Mouse (Mus musculus) embryonic facial prominence, embryonic 15.5 days (tissue): ENCODE measurements around the gene Fra10ac1. TPM values are rescaled to one million over a fixed set of nuclear protein-coding genes. Genes with fewer than 3 reads are reported as not detected.

Source experiments
- ATAC-seq: fragments of 200-750 bp; cut with Nextera tagmentation; 2 replicates; pipeline ENCODE4 v1.8.0; 2017; ENCODE audit warnings: low read depth, moderate TSS enrichment; ENCODE audit not compliant: insufficient number of reproducible peaks, low FRiP score, low TSS enrichment
- H3K27ac ChIP-seq: fragments of 300-500 bp; sonication (generic); replicated peaks from 2 replicates; pipeline ENCODE4 v1.5.1; 2015; ENCODE audit warnings: mild to moderate bottlenecking, inconsistent platforms
- H3K27me3 ChIP-seq: fragments of 300-500 bp; sonication (generic); 2 replicates; pipeline ENCODE4 v1.6.1; 2015; ENCODE audit warnings: inconsistent platforms
- H3K36me3 ChIP-seq: fragments of 300-500 bp; sonication (generic); 2 replicates; pipeline ENCODE4 v1.6.1; 2015; ENCODE audit warnings: mild to moderate bottlenecking, inconsistent platforms
- H3K4me1 ChIP-seq: fragments of 300-500 bp; sonication (generic); 2 replicates; pipeline ENCODE4 v1.6.1; 2015; ENCODE audit warnings: inconsistent platforms
- H3K4me2 ChIP-seq: fragments of 300-500 bp; sonication (generic); replicated peaks from 2 replicates; pipeline ENCODE4 v1.6.1; 2015; ENCODE audit warnings: mild to moderate bottlenecking, inconsistent platforms
- H3K4me3 ChIP-seq: fragments of 300-500 bp; sonication (generic); replicated peaks from 2 replicates; pipeline ENCODE4 v1.5.1; 2015; ENCODE audit warnings: mild to moderate bottlenecking, inconsistent platforms
- H3K9ac ChIP-seq: fragments of 300-500 bp; sonication (generic); 2 replicates; pipeline ENCODE4 v1.6.1; 2015; ENCODE audit warnings: inconsistent platforms
- H3K9me3 ChIP-seq: fragments of 300-500 bp; sonication (generic); replicated peaks from 2 replicates; pipeline ENCODE4 v1.6.1; 2016; ENCODE audit warnings: inconsistent platforms
- WGBS: fragments of 180-500 bp; shearing (Covaris S2); methylation state at CpG from one replicate; pipeline ENCODE4 v1.1.7; 2015; 5-methylcytosine and 5-hydroxymethylcytosine counted together
- polyA plus RNA-seq: library from polyadenylated mRNA; unstranded; fragments of >200 nt; fragmentation: Nextera tagmentation; extraction: Ambion mirVana; gene quantifications from 2 replicates; pipeline ENCODE4 v1.2.1, GENCODE M21; 2015

Fra10ac1 gene
- polyA plus RNA-seq, 1 experiment from 2014 or later = 35.4 TPM

- Histone ChIP-seq H3K4me1 (no peaks in the 10 kb centered on the region), H3K4me3 (no peak overlapping the region), H3K27ac (no peak overlapping the region), H3K9me3 (no peaks in the 10 kb centered on the region), H3K9ac (no peak overlapping the region), H3K27me3 (no peaks in the 10 kb centered on the region), H3K4me2 (no peak overlapping the region), H3K36me3 (no peaks in the 10 kb centered on the region)
- WGBS = 52% methylated on average over 6 of the region's 6 CpGs
- no peak for ATAC-seq
Observed at GRCm38 (mm10) chr19:38253796-38254195, 29.8 kb upstream of the Fra10ac1 start.

GRCm38 (mm10) chr19:38249627-38250026 lies 25.7 kb upstream of the Fra10ac1 start:
- Histone ChIP-seq H3K9ac (no peak overlapping the region), H3K36me3 (no peaks in the 10 kb centered on the region), H3K27ac (no peak overlapping the region), H3K4me1 (0 out of 2 replicates have a peak, but pooled peaks cover 3% of the 10 kb centered on the region), H3K9me3 (no peaks in the 10 kb centered on the region), H3K4me2 (no peak overlapping the region), H3K27me3 (no peaks in the 10 kb centered on the region), H3K4me3 (no peak overlapping the region)
- 82% methylated on average over 8 of the region's 8 CpGs for WGBS
- no peak for ATAC-seq

- ATAC-seq = no peak
- H3K4me2 ChIP-seq = no peak overlapping the region
- no peak overlapping the region for H3K9ac ChIP-seq
- H3K27me3 ChIP-seq = no peaks in the 10 kb centered on the region
- 0 out of 2 replicates have a peak, but pooled peaks cover 3% of the 10 kb centered on the region for H3K4me1 ChIP-seq
- H3K9me3 ChIP-seq = no peaks in the 10 kb centered on the region
- no peak overlapping the region for H3K4me3 ChIP-seq
- H3K27ac ChIP-seq = no peak overlapping the region
- 64% methylated on average over 7 of the region's 7 CpGs for WGBS
- H3K36me3 ChIP-seq = no peaks in the 10 kb centered on the region
Observed at GRCm38 (mm10) chr19:38246177-38246622, 22.2 kb upstream of the Fra10ac1 start.

GRCm38 (mm10) chr19:38245361-38246176 lies 21.6 kb upstream of the Fra10ac1 start:
- Histone ChIP-seq H3K36me3 (no peaks in the 10 kb centered on the region), H3K4me1 (0 out of 2 replicates have a peak, but pooled peaks cover 3% of the 10 kb centered on the region), H3K27me3 (no peaks in the 10 kb centered on the region), H3K4me3 (no peak overlapping the region), H3K4me2 (peak overlapping the region; percentile 17; the same call in 1 of the 2 replicates), H3K27ac (no peak overlapping the region), H3K9me3 (no peaks in the 10 kb centered on the region), H3K9ac (no peak overlapping the region)
- ATAC-seq = no peak
- 42% methylated on average over 10 of the region's 10 CpGs for WGBS

- Histone ChIP-seq H3K27me3 (no peaks in the 10 kb centered on the region), H3K36me3 (no peaks in the 10 kb centered on the region), H3K4me1 (0 out of 2 replicates have a peak, but pooled peaks cover 3% of the 10 kb centered on the region), H3K4me3 (no peak overlapping the region), H3K27ac (peak overlapping the region; percentile 48; the same call in 1 of the 2 replicates), H3K9me3 (no peaks in the 10 kb centered on the region), H3K4me2 (0 out of 2 replicates have a peak overlapping the region, but pooled peaks have one; percentile 17), H3K9ac (no peak overlapping the region)
- no peak for ATAC-seq
- 64% methylated on average over 8 of the region's 8 CpGs for whole genome bisulfite sequencing
Observed at GRCm38 (mm10) chr19:38244748-38245147, 20.8 kb upstream of the Fra10ac1 start.

GRCm38 (mm10) chr19:38242314-38242852 lies 18.4 kb upstream of the Fra10ac1 start:
- 81% methylated on average over 8 of the region's 8 CpGs for WGBS
- H3K4me3 ChIP-seq = no peak overlapping the region
- H3K9me3 ChIP-seq = no peaks in the 10 kb centered on the region
- H3K27me3 ChIP-seq = no peaks in the 10 kb centered on the region
- no peak overlapping the region for H3K4me2 ChIP-seq
- H3K9ac ChIP-seq = no peak overlapping the region
- no peaks in the 10 kb centered on the region for H3K36me3 ChIP-seq
- no peak overlapping the region for H3K27ac ChIP-seq
- ATAC-seq = no peak
- 0 out of 2 replicates have a peak, but pooled peaks cover 3% of the 10 kb centered on the region for H3K4me1 ChIP-seq

GRCm38 (mm10) chr19:38238213-38238951 lies 14.4 kb upstream of the Fra10ac1 start:
- no peak overlapping the region for H3K27ac ChIP-seq
- WGBS = 62% methylated on average over 12 of the region's 12 CpGs
- H3K4me2 ChIP-seq = no peak overlapping the region
- ATAC-seq = peak; percentile 58; the same call in 1 of the 2 replicates
- no peak overlapping the region for H3K4me3 ChIP-seq
- no peaks in the 10 kb centered on the region for H3K4me1 ChIP-seq
- no peaks in the 10 kb centered on the region for H3K9me3 ChIP-seq
- H3K9ac ChIP-seq = no peak overlapping the region
- H3K36me3 ChIP-seq = no peaks in the 10 kb centered on the region
- H3K27me3 ChIP-seq = no peaks in the 10 kb centered on the region

GRCm38 (mm10) chr19:38237834-38238212 lies 13.9 kb upstream of the Fra10ac1 start:
- Histone ChIP-seq H3K9ac (no peak overlapping the region), H3K4me3 (no peak overlapping the region), H3K4me1 (no peaks in the 10 kb centered on the region), H3K9me3 (no peaks in the 10 kb centered on the region), H3K27me3 (no peaks in the 10 kb centered on the region), H3K36me3 (no peaks in the 10 kb centered on the region), H3K27ac (no peak overlapping the region), H3K4me2 (no peak overlapping the region)
- peak; percentile 82 for ATAC-seq
- 46% methylated on average over 3 of the region's 3 CpGs for WGBS

- 77% methylated on average over 5 of the region's 5 CpGs for WGBS
- Histone ChIP-seq H3K4me3 (no peak overlapping the region), H3K27me3 (no peaks in the 10 kb centered on the region), H3K36me3 (no peaks in the 10 kb centered on the region), H3K4me1 (no peaks in the 10 kb centered on the region), H3K9ac (no peak overlapping the region), H3K4me2 (no peak overlapping the region), H3K27ac (no peak overlapping the region), H3K9me3 (no peaks in the 10 kb centered on the region)
- ATAC-seq = no peak
Observed at GRCm38 (mm10) chr19:38236526-38236925, 12.6 kb upstream of the Fra10ac1 start.

- H3K4me3 ChIP-seq = no peak overlapping the region
- no peak overlapping the region for H3K4me2 ChIP-seq
- 7% methylated on average over 4 of the region's 4 CpGs for WGBS
- H3K4me1 ChIP-seq = no peaks in the 10 kb centered on the region
- H3K27ac ChIP-seq = no peak overlapping the region
- H3K27me3 ChIP-seq = no peaks in the 10 kb centered on the region
- ATAC-seq = 0 out of 2 replicates have a peak, but pooled peaks have one; percentile 43
- H3K9ac ChIP-seq = no peak overlapping the region
- H3K9me3 ChIP-seq = no peaks in the 10 kb centered on the region
- H3K36me3 ChIP-seq = no peaks in the 10 kb centered on the region
Observed at GRCm38 (mm10) chr19:38232516-38232915, 8.6 kb upstream of the Fra10ac1 start.

- no peaks in the 10 kb centered on the region for H3K4me1 ChIP-seq
- no peak for ATAC-seq
- no peaks in the 10 kb centered on the region for H3K36me3 ChIP-seq
- no peak overlapping the region for H3K4me2 ChIP-seq
- H3K4me3 ChIP-seq = no peak overlapping the region
- no peaks in the 10 kb centered on the region for H3K27me3 ChIP-seq
- no peaks in the 10 kb centered on the region for H3K9me3 ChIP-seq
- WGBS = 53% methylated on average over 8 of the region's 8 CpGs
- no peak overlapping the region for H3K9ac ChIP-seq
- H3K27ac ChIP-seq = no peak overlapping the region
Observed at GRCm38 (mm10) chr19:38232087-38232486, 8.1 kb upstream of the Fra10ac1 start.
